Mouse (Mus musculus): ENCODE measurements around the gene Limch1. TPM values are rescaled to one million over a fixed set of nuclear protein-coding genes. Genes with fewer than 3 reads are reported as not detected.

The Limch1 gene
- polyA plus RNA-seq, 1 experiment from 2014 or later = 55.6 TPM

- Histone ChIP-seq H3K9ac (ENCODE audit: low read length) (no peak overlapping the region), H3K4me2 (ENCODE audit: low read length) (no peak overlapping the region), H3K27ac (ENCODE audit: low read depth, low read length) (no peak overlapping the region), H3K4me3 (ENCODE audit: low read depth, low read length) (no peak overlapping the region), H3K9me3 (replicated peaks; ENCODE audit: control insufficient read depth, low read length) (no peaks in the 10 kb centered on the region), H3K27me3 (replicated peaks; ENCODE audit: control insufficient read depth, insufficient read depth, low read length) (no peaks in the 10 kb centered on the region), H3K4me1 (ENCODE audit: control insufficient read depth, insufficient read depth, low read length) (no peaks in the 10 kb centered on the region), H3K36me3 (ENCODE audit: control insufficient read depth, insufficient read depth, low read length) (no peaks in the 10 kb centered on the region)
- DNase-seq (ENCODE audit: low spot score) (no peak), ATAC-seq (peak; percentile 28; the same call in 1 of the 2 replicates)
- WGBS = 24% methylated on average over 1 of the region's 1 CpGs
Observed at GRCm38 (mm10) chr5:66731302-66731697, 14.3 kb upstream of the Limch1 start.

- 92% methylated on average over 1 of the region's 1 CpGs for WGBS
- Histone ChIP-seq H3K9ac (ENCODE audit: low read length) (no peak overlapping the region), H3K4me2 (ENCODE audit: low read length) (no peak overlapping the region), H3K9me3 (replicated peaks; ENCODE audit: control insufficient read depth, low read length) (no peaks in the 10 kb centered on the region), H3K4me1 (ENCODE audit: control insufficient read depth, insufficient read depth, low read length) (no peaks in the 10 kb centered on the region), H3K27ac (ENCODE audit: low read depth, low read length) (no peak overlapping the region), H3K27me3 (replicated peaks; ENCODE audit: control insufficient read depth, insufficient read depth, low read length) (no peaks in the 10 kb centered on the region), H3K36me3 (ENCODE audit: control insufficient read depth, insufficient read depth, low read length) (no peaks in the 10 kb centered on the region), H3K4me3 (ENCODE audit: low read depth, low read length) (no peak overlapping the region)
- ATAC-seq (no peak), DNase-seq (ENCODE audit: low spot score) (no peak)
Observed at GRCm38 (mm10) chr5:66733556-66733955, 12.1 kb upstream of the Limch1 start.

GRCm38 (mm10) chr5:66739376-66739775 lies 6.3 kb upstream of the Limch1 start:
- 93% methylated on average over 3 of the region's 3 CpGs for WGBS
- Histone ChIP-seq H3K9ac (ENCODE audit: low read length) (no peak overlapping the region), H3K4me2 (ENCODE audit: low read length) (no peak overlapping the region), H3K9me3 (replicated peaks; ENCODE audit: control insufficient read depth, low read length) (no peaks in the 10 kb centered on the region), H3K27me3 (replicated peaks; ENCODE audit: control insufficient read depth, insufficient read depth, low read length) (no peaks in the 10 kb centered on the region), H3K4me3 (ENCODE audit: low read depth, low read length) (no peak overlapping the region), H3K4me1 (ENCODE audit: control insufficient read depth, insufficient read depth, low read length) (no peaks in the 10 kb centered on the region), H3K27ac (ENCODE audit: low read depth, low read length) (no peak overlapping the region), H3K36me3 (ENCODE audit: control insufficient read depth, insufficient read depth, low read length) (no peaks in the 10 kb centered on the region)
- no peak for DNase-seq (ENCODE audit: low spot score)
- ATAC-seq = no peak

GRCm38 (mm10) chr5:66745996-66746681 lies 512 bp downstream of the Limch1 start:
- Histone ChIP-seq H3K27me3 (replicated peaks; ENCODE audit: control insufficient read depth, insufficient read depth, low read length) (no peaks in the 10 kb centered on the region), H3K4me3 (ENCODE audit: low read depth, low read length) (peak overlapping the region; percentile 76), H3K36me3 (ENCODE audit: control insufficient read depth, insufficient read depth, low read length) (no peaks in the 10 kb centered on the region), H3K4me1 (ENCODE audit: control insufficient read depth, insufficient read depth, low read length) (peaks cover 27% of the 10 kb centered on the region), H3K4me2 (ENCODE audit: low read length) (peak overlapping the region; percentile 95), H3K27ac (ENCODE audit: low read depth, low read length) (peak overlapping the region; percentile 83), H3K9ac (ENCODE audit: low read length) (peak overlapping the region; percentile 88), H3K9me3 (replicated peaks; ENCODE audit: control insufficient read depth, low read length) (no peaks in the 10 kb centered on the region)
- DNase-seq (ENCODE audit: low spot score) (peak; percentile 77), ATAC-seq (peak; percentile 70)
- under 1% methylated on average over 42 of the region's 42 CpGs for WGBS

GRCm38 (mm10) chr5:66746761-66747160 lies 1.1 kb downstream of the Limch1 start:
- Histone ChIP-seq H3K36me3 (ENCODE audit: control insufficient read depth, insufficient read depth, low read length) (no peaks in the 10 kb centered on the region), H3K4me2 (ENCODE audit: low read length) (peak overlapping the region; percentile 95), H3K4me1 (ENCODE audit: control insufficient read depth, insufficient read depth, low read length) (peaks cover 32% of the 10 kb centered on the region), H3K9ac (ENCODE audit: low read length) (peak overlapping the region; percentile 88), H3K9me3 (replicated peaks; ENCODE audit: control insufficient read depth, low read length) (no peaks in the 10 kb centered on the region), H3K4me3 (ENCODE audit: low read depth, low read length) (peak overlapping the region; percentile 76), H3K27ac (ENCODE audit: low read depth, low read length) (peak overlapping the region; percentile 83; the same call in 1 of the 2 replicates), H3K27me3 (replicated peaks; ENCODE audit: control insufficient read depth, insufficient read depth, low read length) (no peaks in the 10 kb centered on the region)
- ATAC-seq (no peak), DNase-seq (ENCODE audit: low spot score) (no peak)
- WGBS = 9% methylated on average over 11 of the region's 11 CpGs

- Histone ChIP-seq H3K36me3 (ENCODE audit: control insufficient read depth, insufficient read depth, low read length) (no peaks in the 10 kb centered on the region), H3K4me3 (ENCODE audit: low read depth, low read length) (peak overlapping the region; percentile 76; the same call in 1 of the 2 replicates), H3K4me2 (ENCODE audit: low read length) (peak overlapping the region; percentile 95), H3K4me1 (ENCODE audit: control insufficient read depth, insufficient read depth, low read length) (peaks cover 32% of the 10 kb centered on the region), H3K27me3 (replicated peaks; ENCODE audit: control insufficient read depth, insufficient read depth, low read length) (no peaks in the 10 kb centered on the region), H3K9me3 (replicated peaks; ENCODE audit: control insufficient read depth, low read length) (no peaks in the 10 kb centered on the region), H3K27ac (ENCODE audit: low read depth, low read length) (peak overlapping the region; percentile 40; the same call in 1 of the 2 replicates), H3K9ac (ENCODE audit: low read length) (peak overlapping the region; percentile 13; the same call in 1 of the 2 replicates)
- peak; percentile 14; the same call in 1 of the 2 replicates for ATAC-seq
- 12% methylated on average over 10 of the region's 10 CpGs for WGBS
- DNase-seq (ENCODE audit: low spot score) = peak; percentile 68
Observed at GRCm38 (mm10) chr5:66747761-66748430, 2.3 kb downstream of the Limch1 start.

GRCm38 (mm10) chr5:66748448-66749115 lies 3.0 kb downstream of the Limch1 start:
- 39% methylated on average over 5 of the region's 5 CpGs for WGBS
- H3K4me3 ChIP-seq (ENCODE audit: low read depth, low read length) = no peak overlapping the region

GRCm38 (mm10) chr5:66750641-66751040 lies 5.0 kb downstream of the Limch1 start:
- Histone ChIP-seq H3K4me1 (ENCODE audit: control insufficient read depth, insufficient read depth, low read length) (peaks cover 28% of the 10 kb centered on the region), H3K9ac (ENCODE audit: low read length) (no peak overlapping the region), H3K27me3 (replicated peaks; ENCODE audit: control insufficient read depth, insufficient read depth, low read length) (no peaks in the 10 kb centered on the region), H3K9me3 (replicated peaks; ENCODE audit: control insufficient read depth, low read length) (no peaks in the 10 kb centered on the region), H3K36me3 (ENCODE audit: control insufficient read depth, insufficient read depth, low read length) (no peaks in the 10 kb centered on the region), H3K4me3 (ENCODE audit: low read depth, low read length) (no peak overlapping the region), H3K27ac (ENCODE audit: low read depth, low read length) (peak overlapping the region; percentile 33; the same call in 1 of the 2 replicates), H3K4me2 (ENCODE audit: low read length) (no peak overlapping the region)
- DNase-seq (ENCODE audit: low spot score) (peak; percentile 83), ATAC-seq (peak; percentile 24)
- 50% methylated on average over 7 of the region's 7 CpGs for WGBS

More at GRCm38 (mm10) chr5:66748448-66749115, 3.0 kb downstream of the Limch1 start:
- peak overlapping the region; percentile 40; the same call in 1 of the 2 replicates for H3K27ac ChIP-seq (ENCODE audit: low read depth, low read length)
- H3K27me3 ChIP-seq (replicated peaks; ENCODE audit: control insufficient read depth, insufficient read depth, low read length) = no peaks in the 10 kb centered on the region
- H3K4me2 ChIP-seq (ENCODE audit: low read length) = peak overlapping the region; percentile 95
- peak overlapping the region; percentile 13; the same call in 1 of the 2 replicates for H3K9ac ChIP-seq (ENCODE audit: low read length)
- DNase-seq (ENCODE audit: low spot score) (peak; percentile 19), ATAC-seq (no peak)
- no peaks in the 10 kb centered on the region for H3K9me3 ChIP-seq (replicated peaks; ENCODE audit: control insufficient read depth, low read length)
- H3K4me1 ChIP-seq (ENCODE audit: control insufficient read depth, insufficient read depth, low read length) = peaks cover 32% of the 10 kb centered on the region
- H3K36me3 ChIP-seq (ENCODE audit: control insufficient read depth, insufficient read depth, low read length) = no peaks in the 10 kb centered on the region
